18 mouse cellular contexts compared by ENCODE assay signal in genomic region chr5:122247934-122248333, GRCm38 (mm10).
"Had no signal": no experiment of that assay in that cellular context is flagged by ENCODE, and none has a peak within 500 bp of the region (broad histone marks: within the 10 kb centered on the region; RNA-seq: fewer than 3 reads in every experiment).

No protein-coding gene starts in this region.

- ATAC-seq: liver, postnatal 0 days; lung, postnatal 0 days; midbrain, embryonic 15.5 days had no signal

- H3K9ac ChIP-seq: limb, embryonic 12.5 days; limb, embryonic 15.5 days; liver, embryonic 14.5 days; liver, postnatal 0 days; lung, embryonic 14.5 days; midbrain, embryonic 12.5 days; midbrain, embryonic 15.5 days; neural tube, embryonic 12.5 days; neural tube, embryonic 15.5 days had no signal

- DNase-seq: kidney, postnatal 25 days; left cerebral cortex, postnatal 4 days; liver, postnatal 0 days; lung, embryonic 14.5 days; thymus, adult 18-20 months; thymus, postnatal 36 days had no signal

- H3K4me3 ChIP-seq: limb, embryonic 12.5 days; limb, embryonic 15.5 days; midbrain, embryonic 12.5 days; midbrain, embryonic 15.5 days; neural tube, embryonic 12.5 days; neural tube, embryonic 15.5 days had no signal

- H3K4me2 ChIP-seq: limb, embryonic 12.5 days; limb, embryonic 15.5 days; liver, embryonic 11.5 days; lung, embryonic 14.5 days; midbrain, embryonic 12.5 days; midbrain, embryonic 15.5 days; neural tube, embryonic 12.5 days; neural tube, embryonic 15.5 days had no signal

- H3K27me3 ChIP-seq: limb, embryonic 12.5 days; limb, embryonic 15.5 days; midbrain, embryonic 12.5 days; midbrain, embryonic 15.5 days; neural tube, embryonic 12.5 days; neural tube, embryonic 15.5 days had no signal

- H3K4me1 ChIP-seq: limb, embryonic 12.5 days; neural tube, embryonic 12.5 days had no signal

- H3K9me3 ChIP-seq: limb, embryonic 12.5 days; limb, embryonic 15.5 days; midbrain, embryonic 12.5 days; midbrain, embryonic 15.5 days; neural tube, embryonic 12.5 days; neural tube, embryonic 15.5 days had no signal

- H3K27ac ChIP-seq: kidney, postnatal 0 days; limb, embryonic 12.5 days; limb, embryonic 15.5 days; liver, embryonic 14.5 days; macrophage; midbrain, embryonic 12.5 days; midbrain, embryonic 15.5 days; neural tube, embryonic 12.5 days; neural tube, embryonic 15.5 days; stomach, postnatal 0 days had no signal
